Mouse (Mus musculus) liver, adult 2 months (tissue): ENCODE measurements around the gene Nav2.

Experiments
- CTCF ChIP-seq: fragments of 200-500 bp; IDR thresholded peaks from 2 replicates; pipeline ENCODE4 v1.5.1; 2011; ENCODE audit warnings: low read depth, low read length, control low read depth
- POLR2A ChIP-seq: fragments of 200-500 bp; IDR thresholded peaks from 2 replicates; pipeline ENCODE4 v1.6.1; 2011; ENCODE audit warnings: low read length, control low read depth; ENCODE audit not compliant: insufficient read depth; ENCODE audit errors: extremely low read depth

- no peak for TF ChIP-seq CTCF
- no peak for TF ChIP-seq POLR2A
These were observed 629.8 kb downstream of the Nav2 start for GRCm38 (mm10) chr7:49538360-49538759.
